Mouse (Mus musculus) spleen, adult 2 months (tissue): Measurements from ENCODE around the gene Bmper. TPM values are rescaled to one million over a fixed set of nuclear protein-coding genes. Genes with fewer than 3 reads are reported as not detected.

Experiments used
- DNase-seq, 2 experiments: peaks; one replicate each; pipeline versions ENCODE4 v3.0.0 to v3.0.0-alpha.2; 2012 to 2021; ENCODE audit warnings: low spot score in 2 of 2, low read depth in 1 of 2
- H3K27ac ChIP-seq: fragments of 200-500 bp; 2 replicates; pipeline ENCODE4 v1.5.1; 2012; ENCODE audit warnings: low read length, inconsistent platforms; ENCODE audit not compliant: insufficient read depth
- H3K27me3 ChIP-seq: fragments of 200-500 bp; 2 replicates; pipeline ENCODE4 v1.6.1; 2012; ENCODE audit warnings: mild to moderate bottlenecking, moderate library complexity, low read length, inconsistent platforms; ENCODE audit not compliant: control insufficient read depth, insufficient read depth
- H3K36me3 ChIP-seq: fragments of 200-500 bp; 2 replicates; pipeline ENCODE4 v1.6.1; 2012; ENCODE audit warnings: mild to moderate bottlenecking, low read length, inconsistent platforms; ENCODE audit not compliant: control insufficient read depth, insufficient read depth
- H3K4me1 ChIP-seq: fragments of 200-500 bp; 2 replicates; pipeline ENCODE4 v1.6.1; 2011; ENCODE audit warnings: inconsistent platforms; ENCODE audit not compliant: control insufficient read depth, insufficient read depth, insufficient read length
- H3K4me3 ChIP-seq: fragments of 200-500 bp; 2 replicates; pipeline ENCODE4 v1.5.1; 2011; ENCODE audit warnings: mild to moderate bottlenecking, inconsistent platforms; ENCODE audit not compliant: insufficient read depth, insufficient read length; ENCODE audit errors: extremely low read depth
- CTCF ChIP-seq: fragments of 200-500 bp; IDR thresholded peaks from 2 replicates; pipeline ENCODE4 v1.5.1; 2011; ENCODE audit warnings: mild to moderate bottlenecking, inconsistent platforms; ENCODE audit not compliant: insufficient read depth, insufficient read length, insufficient replicate concordance; ENCODE audit errors: extremely low read depth
- POLR2A ChIP-seq: fragments of 200-500 bp; IDR thresholded peaks from 2 replicates; pipeline ENCODE4 v1.6.1; 2011; ENCODE audit warnings: low read depth, low read length, inconsistent platforms
- whole genome bisulfite sequencing: fragments of 180-500 bp; shearing (Covaris S2); methylation state at CpG from one replicate; pipeline ENCODE4 v1.1.7; 2018; 5-methylcytosine and 5-hydroxymethylcytosine counted together
- polyA plus RNA-seq: library from polyadenylated mRNA; depleted of rRNA; stranded (reverse); fragments of >200 nt; gene quantifications from 2 replicates; pipeline ENCODE4 v1.2.3, GENCODE M21; 2012; rRNA removed

Gene Bmper
- polyA plus RNA-seq: 0.44 and 0.70 TPM in 2 replicates

DNA sequence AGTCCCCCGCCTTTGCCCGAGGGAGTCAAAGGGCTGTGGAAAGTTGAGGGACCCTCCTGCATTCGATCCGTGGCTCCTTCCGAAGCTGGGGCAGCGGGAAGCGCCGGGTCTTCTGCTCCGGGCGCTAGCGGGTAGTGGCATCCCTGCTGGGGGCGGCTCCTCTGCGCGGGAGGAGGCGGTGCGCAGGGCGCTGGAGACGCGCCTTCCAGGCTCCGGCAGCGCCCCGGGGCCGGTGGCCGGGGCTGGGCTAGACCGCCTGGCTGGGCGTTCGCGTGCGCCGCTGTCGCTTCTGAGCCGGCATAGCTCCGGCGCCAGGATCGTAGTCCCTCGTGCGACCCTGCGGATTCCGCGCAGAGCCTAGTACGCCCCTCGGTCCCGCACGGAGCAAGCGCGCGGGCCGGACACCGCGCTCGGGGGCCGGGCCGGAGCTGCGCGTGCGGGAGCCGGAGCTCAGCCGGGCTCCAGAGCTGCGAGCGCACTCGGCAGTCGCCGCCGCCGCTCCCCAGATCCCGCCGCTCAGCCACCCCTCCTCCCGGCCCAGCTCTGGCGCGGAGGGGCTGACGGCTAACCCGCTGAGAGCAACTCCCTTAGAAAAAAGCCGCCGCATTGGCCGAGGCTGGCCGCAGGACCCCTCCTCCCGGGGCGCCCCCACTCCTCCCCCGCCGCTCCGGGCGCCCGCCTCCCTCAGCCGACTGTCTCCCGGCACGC, at the start of gene Bmper:
Bmper (plus strand) TSS at position 236 of the 708 bp plus-strand sequence.
- no peak for DNase-seq
- Histone ChIP-seq H3K36me3 (no peaks in the 10 kb centered on the region), H3K27me3 (peaks cover 14% of the 10 kb centered on the region), H3K4me3 (peak within 1 kb of the TSS; percentile 47; the same call in 1 of the 2 replicates), H3K27ac (peak within 1 kb of the TSS; percentile 13; the same call in 1 of the 2 replicates), H3K4me1 (no peaks in the 10 kb centered on the region; the same call in 1 of the 2 replicates)
- WGBS: 2% methylated on average over 79 of the region's 86 CpGs
- no peak for TF ChIP-seq POLR2A
- TF ChIP-seq CTCF: no peak

DNA sequence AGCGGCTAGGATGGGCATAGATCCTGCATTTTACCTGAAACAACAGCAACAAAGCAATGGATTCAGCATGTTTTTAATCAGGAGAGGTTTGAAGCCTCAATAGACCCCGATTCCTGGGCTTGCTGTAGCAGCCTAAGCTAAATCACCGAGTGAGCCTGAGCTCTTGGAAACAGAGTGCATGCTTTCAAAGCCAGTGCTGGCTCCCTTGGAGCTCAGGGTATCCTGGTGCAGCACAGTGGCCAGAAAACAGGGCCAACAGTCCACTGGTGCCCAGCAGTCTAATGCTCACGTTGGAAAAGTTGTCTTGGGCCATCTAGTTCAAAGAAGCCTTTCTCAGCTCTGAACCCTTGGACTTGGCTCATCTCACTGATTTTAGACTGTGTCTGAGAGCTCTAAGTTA, 45.4 kb upstream of the Bmper start:
- WGBS: 86% methylated on average over 4 of the region's 4 CpGs
- Histone ChIP-seq H3K4me3 (no peak overlapping the region), H3K36me3 (no peaks in the 10 kb centered on the region), H3K27me3 (no peaks in the 10 kb centered on the region), H3K4me1 (no peaks in the 10 kb centered on the region), H3K27ac (no peak overlapping the region)
- no peak for DNase-seq
- no peak for TF ChIP-seq POLR2A
- no peak for TF ChIP-seq CTCF

DNA sequence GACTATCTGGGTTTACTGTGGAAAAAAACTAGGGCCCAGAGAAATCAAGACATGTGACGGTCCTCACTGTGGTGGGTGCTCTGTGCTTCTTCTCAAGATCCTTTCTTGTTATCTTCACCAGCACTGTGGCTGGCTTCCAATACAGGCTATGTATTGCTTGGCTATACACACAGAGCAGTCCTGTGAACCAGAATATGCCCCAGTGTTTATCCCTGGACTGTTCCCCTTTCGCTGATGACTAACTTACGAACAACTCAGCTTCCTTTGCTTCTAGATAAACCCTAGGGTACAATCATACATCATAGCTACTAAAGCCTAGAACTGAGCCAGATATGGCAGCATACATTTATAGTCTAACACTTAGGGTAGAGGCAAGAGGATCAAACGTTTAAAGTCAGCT, 35.7 kb upstream of the Bmper start:
- no peak overlapping the region for H3K4me3 ChIP-seq
- no peaks in the 10 kb centered on the region for H3K36me3 ChIP-seq
- no peak for DNase-seq
- TF ChIP-seq POLR2A (no peak), CTCF (no peak)
- WGBS: 83% methylated on average over 4 of the region's 4 CpGs
- H3K27ac ChIP-seq: no peak overlapping the region
- no peaks in the 10 kb centered on the region for H3K27me3 ChIP-seq
- no peaks in the 10 kb centered on the region for H3K4me1 ChIP-seq

DNA sequence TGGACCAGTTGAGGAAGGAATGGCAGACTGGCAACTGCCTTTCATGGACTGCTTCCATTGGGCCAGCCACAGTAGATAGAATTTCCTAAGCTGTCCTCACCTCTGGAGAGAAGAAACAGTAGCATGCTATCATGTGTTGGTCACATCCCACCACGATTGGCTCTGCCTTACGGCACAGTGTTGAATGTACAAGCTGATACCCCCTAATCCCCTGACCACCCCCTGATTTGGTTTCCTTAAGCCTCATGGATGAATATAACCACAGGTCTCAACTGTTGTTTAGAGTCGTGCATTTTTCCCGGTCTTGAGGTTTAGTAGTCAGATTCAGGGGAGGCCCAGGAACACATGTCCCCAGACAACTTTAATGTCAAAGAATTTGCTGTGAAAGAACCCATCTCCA, 34.7 kb upstream of the Bmper start:
- no peak for DNase-seq
- no peaks in the 10 kb centered on the region for H3K27me3 ChIP-seq
- 85% methylated on average over 4 of the region's 4 CpGs for WGBS
- H3K4me1 ChIP-seq: no peaks in the 10 kb centered on the region
- H3K27ac ChIP-seq: no peak overlapping the region
- TF ChIP-seq POLR2A: no peak
- no peak for TF ChIP-seq CTCF
- no peak overlapping the region for H3K4me3 ChIP-seq
- no peaks in the 10 kb centered on the region for H3K36me3 ChIP-seq

- Histone ChIP-seq H3K4me3 (no peak overlapping the region), H3K36me3 (no peaks in the 10 kb centered on the region), H3K27me3 (no peaks in the 10 kb centered on the region), H3K27ac (no peak overlapping the region), H3K4me1 (no peaks in the 10 kb centered on the region)
- no peak for DNase-seq
- no peak for TF ChIP-seq CTCF
- no peak for TF ChIP-seq POLR2A
- WGBS: 82% methylated on average over 1 of the region's 1 CpGs
Measured at GRCm38 (mm10) chr9:23190950-23191349, 31.9 kb upstream of the Bmper start.

GRCm38 (mm10) chr9:23191431-23191830, 31.4 kb upstream of the Bmper start:
- 97% methylated on average over 2 of the region's 2 CpGs for WGBS
- no peaks in the 10 kb centered on the region for H3K4me1 ChIP-seq
- TF ChIP-seq POLR2A (no peak), CTCF (no peak)
- no peaks in the 10 kb centered on the region for H3K27me3 ChIP-seq
- no peak overlapping the region for H3K27ac ChIP-seq
- DNase-seq: no peak
- H3K36me3 ChIP-seq: no peaks in the 10 kb centered on the region
- H3K4me3 ChIP-seq: no peak overlapping the region
